Mouse (Mus musculus) MEL (cell line): Measurements from ENCODE around the gene Gtf2a1. TPM values are rescaled to one million over a fixed set of nuclear protein-coding genes. Genes with fewer than 3 reads are reported as not detected.

Experiments
- DNase-seq: peaks from one replicate; pipeline ENCODE4 v3.0.0; 2011; ENCODE audit warnings: low read depth, low spot score
- H3K27ac ChIP-seq: 2 replicates; pipeline ENCODE4 v1.5.1; 2012; ENCODE audit warnings: low read depth, mild to moderate bottlenecking, control low read depth, low read length, moderate library complexity; ENCODE audit not compliant: control insufficient read depth
- H3K27me3 ChIP-seq, 2 experiments: fragments of 150-350 bp in 1 of 2; sonication (generic) in 1 of 2; 2 replicates each; pipeline ENCODE4 v1.6.1; 2012; ENCODE audit warnings: low read length in 2 of 2, mild to moderate bottlenecking in 2 of 2, improper control_type of control experiment in 1 of 2, moderate library complexity in 1 of 2; ENCODE audit not compliant: insufficient read depth in 2 of 2, control insufficient read depth in 1 of 2
- H3K36me3 ChIP-seq, 2 experiments: 2 replicates each; pipeline ENCODE4 v1.6.1; 2012 to 2014; ENCODE audit warnings: low read length in 2 of 2, improper control_type of control experiment in 1 of 2, inconsistent platforms in 1 of 2, mild to moderate bottlenecking in 1 of 2; ENCODE audit not compliant: insufficient read depth in 2 of 2, control insufficient read depth in 1 of 2
- H3K4me1 ChIP-seq, 2 experiments: fragments of 150-350 bp in 1 of 2; sonication (generic) in 1 of 2; 2 replicates each; pipeline ENCODE4 v1.6.1; 2012; ENCODE audit warnings: low read length in 2 of 2, improper control_type of control experiment in 1 of 2, mild to moderate bottlenecking in 1 of 2; ENCODE audit not compliant: insufficient read depth in 2 of 2, control insufficient read depth in 1 of 2
- H3K4me3 ChIP-seq, 2 experiments: fragments of 150-350 bp in 1 of 2; sonication (generic) in 1 of 2; 2 replicates each; pipeline ENCODE4 v1.5.1; 2012; ENCODE audit warnings: low read depth in 2 of 2, low read length in 2 of 2, mild to moderate bottlenecking in 2 of 2, moderate library complexity in 2 of 2, control low read depth in 1 of 2, improper control_type of control experiment in 1 of 2; ENCODE audit not compliant: control insufficient read depth in 1 of 2, insufficient read depth in 1 of 2
- H3K79me2 ChIP-seq: 2 replicates; pipeline ENCODE4 v1.6.1; 2012; ENCODE audit warnings: mild to moderate bottlenecking, low read length, moderate library complexity; ENCODE audit not compliant: control insufficient read depth, poor library complexity, insufficient read depth
- H3K9ac ChIP-seq: 2 replicates; pipeline ENCODE4 v1.6.1; 2012; ENCODE audit warnings: low read depth, mild to moderate bottlenecking, control low read depth, low read length, moderate library complexity; ENCODE audit not compliant: control insufficient read depth, poor library complexity, severe bottlenecking
- H3K9me3 ChIP-seq: fragments of 150-350 bp; sonication (generic); replicated peaks from 2 replicates; pipeline ENCODE4 v1.6.1; 2012; ENCODE audit warnings: mild to moderate bottlenecking, low read length, improper control_type of control experiment, moderate library complexity; ENCODE audit not compliant: insufficient read depth
- EP300 ChIP-seq, 2 experiments: IDR thresholded peaks; 2 replicates each; pipeline ENCODE4 v1.6.1; 2011; ENCODE audit warnings: improper control_type of control experiment in 2 of 2, low read length in 2 of 2, low read depth in 1 of 2, mild to moderate bottlenecking in 1 of 2
- ETS1 ChIP-seq: IDR thresholded peaks from 2 replicates; pipeline ENCODE4 v1.6.1; 2012; ENCODE audit warnings: low read depth, mild to moderate bottlenecking, inconsistent platforms, low read length, improper control_type of control experiment, moderate library complexity
- GATA1 ChIP-seq: IDR thresholded peaks from 2 replicates; pipeline ENCODE4 v1.6.1; 2011; ENCODE audit warnings: low read depth, low read length, improper control_type of control experiment
- MAFK ChIP-seq: IDR thresholded peaks from 2 replicates; pipeline ENCODE4 v1.6.1; 2011; ENCODE audit warnings: low read depth, mild to moderate bottlenecking, low read length, improper control_type of control experiment, borderline replicate concordance
- MAX ChIP-seq: IDR thresholded peaks from 2 replicates; pipeline ENCODE4 v1.6.1; 2011; ENCODE audit warnings: low read length, improper control_type of control experiment
- MXI1 ChIP-seq: IDR thresholded peaks from 2 replicates; pipeline ENCODE4 v1.6.1; 2011; ENCODE audit warnings: mild to moderate bottlenecking, low read depth, low read length, improper control_type of control experiment
- MYB ChIP-seq: IDR thresholded peaks from 2 replicates; pipeline ENCODE4 v1.6.1; 2011; ENCODE audit warnings: mild to moderate bottlenecking, low read depth, low read length, improper control_type of control experiment
- MYC ChIP-seq: IDR thresholded peaks from 2 replicates; pipeline ENCODE4 v1.6.1; 2011; ENCODE audit warnings: low read depth, mild to moderate bottlenecking, low read length, improper control_type of control experiment, moderate library complexity
- NRF1 ChIP-seq: IDR thresholded peaks from 2 replicates; pipeline ENCODE4 v1.6.1; 2014; ENCODE audit warnings: low read depth, mild to moderate bottlenecking, inconsistent platforms, low read length, improper control_type of control experiment, moderate library complexity; ENCODE audit not compliant: poor library complexity, insufficient read depth, severe bottlenecking
- RCOR1 ChIP-seq: IDR thresholded peaks from 2 replicates; pipeline ENCODE4 v1.6.1; 2012; ENCODE audit warnings: low read depth, mild to moderate bottlenecking, inconsistent platforms, low read length, improper control_type of control experiment
- SIN3A ChIP-seq: IDR thresholded peaks from 2 replicates; pipeline ENCODE4 v1.6.1; 2012; ENCODE audit warnings: low read length, improper control_type of control experiment, inconsistent platforms
- TAL1 ChIP-seq: IDR thresholded peaks from 2 replicates; pipeline ENCODE4 v1.6.1; 2012; ENCODE audit warnings: mild to moderate bottlenecking, inconsistent platforms, low read length, moderate library complexity, mixed read lengths
- TBP ChIP-seq: IDR thresholded peaks from 2 replicates; pipeline ENCODE4 v1.8.0; 2011; ENCODE audit warnings: low read depth, low read length, improper control_type of control experiment
- TCF12 ChIP-seq: IDR thresholded peaks from 2 replicates; pipeline ENCODE4 v1.6.1; 2014; ENCODE audit warnings: low read depth, mild to moderate bottlenecking, inconsistent platforms, low read length, improper control_type of control experiment, moderate library complexity
- UBTF ChIP-seq: IDR thresholded peaks from 2 replicates; pipeline ENCODE4 v1.6.1; 2012; ENCODE audit warnings: low read depth, mild to moderate bottlenecking, inconsistent platforms, low read length, improper control_type of control experiment, moderate library complexity, borderline replicate concordance; ENCODE audit not compliant: insufficient read depth
- ZMIZ1 ChIP-seq: IDR thresholded peaks from 2 replicates; pipeline ENCODE4 v1.6.1; 2012; ENCODE audit warnings: low read depth, mild to moderate bottlenecking, inconsistent platforms, low read length, improper control_type of control experiment, moderate library complexity
- ZNF384 ChIP-seq: IDR thresholded peaks from 2 replicates; pipeline ENCODE4 v1.6.1; 2012; ENCODE audit warnings: low read depth, mild to moderate bottlenecking, inconsistent platforms, low read length, improper control_type of control experiment
- polyA plus RNA-seq, 2 experiments: library from polyadenylated mRNA; stranded (reverse) in 1 of 2; unstranded in 1 of 2; fragments of >175 nt in 1 of 2; fragments of >200 nt in 1 of 2; gene quantifications; 2 replicates each; pipeline versions ENCODE4 v1.2.1 to v1.2.4; 2012; ENCODE audit warnings: low replicate concordance in 2 of 2, low read depth in 1 of 2; ENCODE audit not compliant: insufficient read length in 2 of 2, insufficient read depth in 1 of 2, missing spikeins in 1 of 2
- total RNA-seq: library from RNA; depleted of rRNA; stranded (reverse); fragments of 300-350 nt; gene quantifications from 2 replicates; pipeline ENCODE4 v1.2.3, GENCODE M21; 2012

The Gtf2a1 gene
- total and polyA plus RNA-seq, 3 experiments = 14.3 to 15.3 TPM; not detected in 1

DNA sequence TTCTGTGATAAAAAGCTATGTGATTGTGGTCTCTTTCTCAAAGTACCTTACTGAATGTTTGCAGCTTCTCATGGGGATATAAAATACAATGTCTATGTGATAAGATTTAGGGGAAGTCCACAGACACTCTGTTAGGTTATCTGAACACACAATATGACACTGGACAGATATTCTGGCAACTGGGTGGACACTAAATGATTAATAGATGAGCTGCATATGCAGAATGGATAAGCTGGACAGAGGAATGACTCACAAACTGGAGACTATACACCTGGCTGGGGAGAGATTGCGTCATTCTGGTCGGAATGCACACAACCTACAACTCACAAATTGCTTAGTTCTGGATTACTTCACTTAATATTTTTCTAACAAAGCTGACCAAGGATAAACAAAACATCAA is 10.6 kb downstream of the Gtf2a1 start (continued):
- no peak for TF ChIP-seq MYC
- TF ChIP-seq, all 39 proteins: peak for 10

- H3K27me3 ChIP-seq = no peaks in the 10 kb centered on the region
- peaks cover 5 to 19% of the 10 kb centered on the region in 2 experiments for H3K4me1 ChIP-seq
- no peaks in the 10 kb centered on the region for H3K79me2 ChIP-seq
- peaks cover 34 to 73% of the 10 kb centered on the region in 2 experiments for H3K36me3 ChIP-seq
- no peak for DNase-seq
- TF ChIP-seq NRF1 = no peak
- peak; percentile 62 for TF ChIP-seq ZNF384
- no peak overlapping the region for H3K9ac ChIP-seq
- no peak overlapping the region for H3K27ac ChIP-seq
- no peak overlapping the region for H3K4me3 ChIP-seq
- no peaks in the 10 kb centered on the region for H3K9me3 ChIP-seq
Measured at GRCm38 (mm10) chr12:91571708-91572107, 18.6 kb downstream of the Gtf2a1 start.

DNA sequence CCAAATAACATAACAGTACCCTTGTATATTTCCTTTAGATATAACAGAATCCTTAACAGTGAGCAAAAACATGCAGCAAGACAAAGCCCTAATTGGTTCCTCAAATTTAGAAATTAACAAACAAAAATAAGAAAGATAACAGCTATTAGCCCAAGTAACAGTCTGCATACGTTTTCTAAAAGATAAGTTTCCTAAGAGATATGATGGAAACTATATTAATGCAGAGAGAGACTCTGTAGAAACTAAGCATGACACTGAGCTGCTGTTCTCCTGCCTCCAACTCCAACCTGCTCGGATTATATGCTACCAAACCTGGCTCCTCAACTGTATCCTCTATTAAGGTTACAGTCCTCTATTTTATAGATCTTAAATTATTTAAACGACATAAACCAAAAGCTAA is 21.0 kb downstream of the Gtf2a1 start:
- Histone ChIP-seq H3K9ac (no peak overlapping the region), H3K79me2 (peaks cover 2% of the 10 kb centered on the region), H3K36me3 (peaks cover 38 to 65% of the 10 kb centered on the region in 2 experiments), H3K27me3 (no peaks in the 10 kb centered on the region), H3K9me3 (no peaks in the 10 kb centered on the region), H3K4me1 (peaks cover 7 to 22% of the 10 kb centered on the region in 2 experiments), H3K27ac (peak overlapping the region; percentile 80), H3K4me3 (0 out of 4 replicates have a peak overlapping the region, but pooled peaks of 1 of the 2 experiments have one; percentile 13)
- peak; percentile 85 for TF ChIP-seq GATA1
- no peak for TF ChIP-seq UBTF
- no peak for TF ChIP-seq MAFK
- peak; percentile 79 to 80 for TF ChIP-seq EP300 (IDR thresholded peaks at IDR 0.05; ENCODE audit: low read depth in 1 of 2, low read length in 2 of 2)
- peak; percentile 50 for TF ChIP-seq RCOR1
- 0 out of 2 replicates have a peak, but pooled peaks have one; percentile 25 for TF ChIP-seq TBP
- TF ChIP-seq ETS1 = peak; percentile 77
- 0 out of 2 replicates have a peak, but pooled peaks have one; percentile 66 for TF ChIP-seq ZMIZ1
- TF ChIP-seq MYB = peak; percentile 62
- peak; percentile 65 for TF ChIP-seq TCF12
- no peak for TF ChIP-seq MYC
- TF ChIP-seq MAX = no peak
- TF ChIP-seq TAL1 = no peak
- peak; percentile 55; the same call in 1 of the 2 replicates for TF ChIP-seq SIN3A
- TF ChIP-seq MXI1 = peak; percentile 15; the same call in 1 of the 2 replicates
- TF ChIP-seq ZNF384 = no peak
- DNase-seq = peak; percentile 50
